Mouse (Mus musculus) intestine, embryonic 15.5 days (tissue): Measurements from ENCODE around the gene Prickle3. TPM values are rescaled to one million over a fixed set of nuclear protein-coding genes. Genes with fewer than 3 reads are reported as not detected.
"Not testable (repeated sequence)": the region's sequence is repeated elsewhere in the genome, so short reads cannot be mapped to it uniquely, and the experiment has no call there.

ENCODE experiments used
- ATAC-seq: fragments of 200-750 bp; cut with Nextera tagmentation; 2 replicates; pipeline ENCODE4 v1.8.0; 2017; ENCODE audit warnings: moderate TSS enrichment, moderate library complexity
- H3K27ac ChIP-seq: fragments of 300-500 bp; sonication (generic); 2 replicates; pipeline ENCODE4 v1.5.1; 2015; ENCODE audit warnings: mild to moderate bottlenecking, inconsistent platforms
- H3K27me3 ChIP-seq: fragments of 300-500 bp; sonication (generic); replicated peaks from 2 replicates; pipeline ENCODE4 v1.6.1; 2015; ENCODE audit warnings: inconsistent platforms
- H3K36me3 ChIP-seq: fragments of 300-500 bp; sonication (generic); 2 replicates; pipeline ENCODE4 v1.6.1; 2015; ENCODE audit warnings: inconsistent platforms
- H3K4me1 ChIP-seq: fragments of 300-500 bp; sonication (generic); replicated peaks from 2 replicates; pipeline ENCODE4 v1.6.1; 2015; ENCODE audit warnings: inconsistent platforms
- H3K4me2 ChIP-seq: fragments of 300-500 bp; sonication (generic); replicated peaks from 2 replicates; pipeline ENCODE4 v1.6.1; 2015; ENCODE audit warnings: mild to moderate bottlenecking, inconsistent platforms
- H3K4me3 ChIP-seq: fragments of 300-500 bp; sonication (generic); replicated peaks from 2 replicates; pipeline ENCODE4 v1.5.1; 2015; ENCODE audit warnings: inconsistent platforms
- H3K9ac ChIP-seq: fragments of 300-500 bp; sonication (generic); 2 replicates; pipeline ENCODE4 v1.6.1; 2015; ENCODE audit warnings: inconsistent platforms
- H3K9me3 ChIP-seq: fragments of 300-500 bp; sonication (generic); 2 replicates; pipeline ENCODE4 v1.6.1; 2016; ENCODE audit warnings: inconsistent platforms
- whole genome bisulfite sequencing: fragments of 180-500 bp; shearing (Covaris S2); methylation state at CpG from one replicate; pipeline ENCODE4 v1.1.7; 2015; 5-methylcytosine and 5-hydroxymethylcytosine counted together
- polyA plus RNA-seq: library from polyadenylated mRNA; unstranded; fragments of >200 nt; fragmentation: Nextera tagmentation; extraction: Ambion mirVana; gene quantifications from 2 replicates; pipeline ENCODE4 v1.2.1, GENCODE M21; 2015

The Prickle3 gene
- polyA plus RNA-seq, 1 experiment from 2014 or later, result 6.8 TPM

GRCm38 (mm10) chrX:7674284-7675000 is 17.4 kb downstream of the Prickle3 start:
- Histone ChIP-seq H3K9me3 (no peaks in the 10 kb centered on the region), H3K4me1 (no peaks in the 10 kb centered on the region), H3K36me3 (no peaks in the 10 kb centered on the region), H3K4me3 (peak overlapping the region; percentile 28), H3K4me2 (peak overlapping the region; percentile 58), H3K9ac (peak overlapping the region; percentile 28), H3K27me3 (no peaks in the 10 kb centered on the region), H3K27ac (peak overlapping the region; percentile 66)
- ATAC-seq, result peak; percentile 37
- 27% methylated on average over 28 of the region's 28 CpGs for WGBS

DNA sequence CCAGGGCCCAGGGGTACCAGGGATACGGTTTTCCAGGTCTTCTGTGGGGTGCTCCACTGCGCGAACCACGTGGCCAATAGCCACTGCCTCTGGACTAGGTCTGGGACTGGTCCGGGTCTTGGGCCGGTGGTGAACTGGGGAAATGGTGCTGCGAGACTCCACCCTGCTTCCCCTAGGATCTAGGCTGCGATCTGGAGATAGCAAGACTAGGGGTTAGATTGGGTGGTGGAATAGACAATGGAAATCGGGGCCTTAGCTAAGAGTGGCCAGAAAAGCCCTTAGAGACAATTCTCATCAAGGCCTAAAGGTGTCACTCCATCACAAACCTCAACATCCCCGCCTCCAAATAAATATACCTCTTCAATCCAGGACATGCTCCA is 17.9 kb downstream of the Prickle3 start:
- ATAC-seq, result peak; percentile 1; the same call in 1 of the 2 replicates
- peak overlapping the region; percentile 58 for H3K4me2 ChIP-seq
- H3K36me3 ChIP-seq, result no peaks in the 10 kb centered on the region
- H3K27me3 ChIP-seq, result no peaks in the 10 kb centered on the region
- H3K4me1 ChIP-seq, result no peaks in the 10 kb centered on the region
- H3K9me3 ChIP-seq, result no peaks in the 10 kb centered on the region
- peak overlapping the region; percentile 28 for H3K9ac ChIP-seq
- WGBS, result 34% methylated on average over 10 of the region's 10 CpGs
- H3K4me3 ChIP-seq, result peak overlapping the region; percentile 28
- peak overlapping the region; percentile 66 for H3K27ac ChIP-seq

DNA sequence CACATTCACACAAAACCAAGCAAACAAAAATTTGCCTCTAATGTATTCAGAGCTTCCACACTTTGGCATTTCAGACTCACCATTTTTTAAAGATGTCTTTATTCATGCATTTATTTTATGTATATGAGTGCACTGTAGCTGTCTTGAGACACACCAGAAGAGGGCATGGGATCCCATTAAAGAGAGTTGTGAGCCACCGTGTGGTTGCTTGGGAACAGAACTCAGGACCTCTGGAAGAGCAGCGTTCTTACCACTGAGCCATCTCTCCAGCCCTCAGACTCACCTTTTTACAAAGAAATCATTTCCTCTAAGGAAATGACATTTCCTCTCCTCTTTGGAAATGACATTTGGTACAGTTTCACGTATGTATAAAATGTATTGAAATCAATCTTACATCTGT is 21.9 kb downstream of the Prickle3 start:
- Histone ChIP-seq H3K27me3 (no peaks in the 10 kb centered on the region), H3K4me2 (no peak overlapping the region), H3K27ac (no peak overlapping the region), H3K9me3 (no peaks in the 10 kb centered on the region), H3K9ac (no peak overlapping the region), H3K4me1 (no peaks in the 10 kb centered on the region), H3K4me3 (no peak overlapping the region), H3K36me3 (no peaks in the 10 kb centered on the region)
- WGBS, result 42% methylated on average over 3 of the region's 3 CpGs
- ATAC-seq, result no peak

- Histone ChIP-seq H3K9me3 (no peaks in the 10 kb centered on the region), H3K4me3 (peak overlapping the region; percentile 25), H3K27ac (no peak overlapping the region), H3K27me3 (no peaks in the 10 kb centered on the region), H3K9ac (0 out of 2 replicates have a peak overlapping the region, but pooled peaks have one; percentile 26), H3K4me2 (peak overlapping the region; percentile 64), H3K4me1 (no peaks in the 10 kb centered on the region), H3K36me3 (no peaks in the 10 kb centered on the region)
- WGBS, result 15% methylated on average over 27 of the region's 27 CpGs
- ATAC-seq, result peak; percentile 96
Observed at GRCm38 (mm10) chrX:7679405-7680056, 22.5 kb downstream of the Prickle3 start.

- no peaks in the 10 kb centered on the region for H3K36me3 ChIP-seq
- H3K4me2 ChIP-seq, result peak overlapping the region; percentile 64
- H3K4me1 ChIP-seq, result no peaks in the 10 kb centered on the region
- H3K4me3 ChIP-seq, result peak overlapping the region; percentile 25
- no peaks in the 10 kb centered on the region for H3K9me3 ChIP-seq
- H3K9ac ChIP-seq, result 0 out of 2 replicates have a peak overlapping the region, but pooled peaks have one; percentile 26
- H3K27me3 ChIP-seq, result no peaks in the 10 kb centered on the region
- WGBS, result 23% methylated on average over 12 of the region's 12 CpGs
- no peak for ATAC-seq
- H3K27ac ChIP-seq, result no peak overlapping the region
Observed at GRCm38 (mm10) chrX:7680057-7680412, 23.0 kb downstream of the Prickle3 start.

GRCm38 (mm10) chrX:7680864-7681263 is 23.8 kb downstream of the Prickle3 start, which contains the start of gene Magix:
TSS of gene Magix (minus strand) at chrX:7681251.
- WGBS, result 63% methylated on average over 14 of the region's 14 CpGs
- Histone ChIP-seq H3K27ac (no peak within 1 kb of the TSS), H3K4me3 (peak within 1 kb of the TSS; percentile 25), H3K9ac (0 out of 2 replicates have a peak within 1 kb of the TSS, but pooled peaks have one; percentile 26), H3K36me3 (no peaks in the 10 kb centered on the region), H3K4me2 (peak within 1 kb of the TSS; percentile 64), H3K9me3 (no peaks in the 10 kb centered on the region), H3K4me1 (no peaks in the 10 kb centered on the region), H3K27me3 (no peaks in the 10 kb centered on the region)
- ATAC-seq, result no peak

GRCm38 (mm10) chrX:7688321-7688720 is 31.3 kb downstream of the Prickle3 start:
- no peaks in the 10 kb centered on the region for H3K9me3 ChIP-seq
- no peak overlapping the region for H3K4me2 ChIP-seq
- no peaks in the 10 kb centered on the region for H3K36me3 ChIP-seq
- H3K27me3 ChIP-seq, result no peaks in the 10 kb centered on the region
- no peaks in the 10 kb centered on the region for H3K4me1 ChIP-seq
- no peak overlapping the region for H3K9ac ChIP-seq
- no peak overlapping the region for H3K27ac ChIP-seq
- no peak for ATAC-seq
- no peak overlapping the region for H3K4me3 ChIP-seq
- WGBS, result 98% methylated on average over 2 of the region's 2 CpGs

DNA sequence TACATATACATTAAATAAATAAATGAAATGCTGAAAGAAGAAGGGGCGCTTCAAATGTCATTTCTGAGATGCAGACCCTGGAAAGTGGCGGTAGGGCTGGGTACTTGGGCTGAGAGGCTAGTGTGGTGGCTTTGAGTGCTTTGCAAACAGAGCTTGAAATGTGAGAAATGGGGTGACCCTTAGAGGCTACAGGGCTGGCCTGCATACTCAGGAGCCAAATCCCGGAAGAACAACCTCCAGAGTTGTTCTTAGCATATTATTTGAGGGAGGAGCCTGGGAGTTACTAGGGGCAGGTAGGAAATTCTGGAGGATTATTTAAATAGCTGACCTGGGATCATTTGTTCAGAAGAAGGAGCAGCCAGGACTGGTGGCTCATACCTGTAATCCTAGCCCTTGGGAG is 33.4 kb downstream of the Prickle3 start:
- H3K4me1 ChIP-seq, result no peaks in the 10 kb centered on the region
- H3K4me2 ChIP-seq, result no peak overlapping the region
- no peaks in the 10 kb centered on the region for H3K9me3 ChIP-seq
- WGBS, result 55% methylated on average over 3 of the region's 3 CpGs
- no peak overlapping the region for H3K4me3 ChIP-seq
- no peak for ATAC-seq
- H3K27ac ChIP-seq, result no peak overlapping the region
- H3K9ac ChIP-seq, result no peak overlapping the region
- H3K36me3 ChIP-seq, result no peaks in the 10 kb centered on the region
- H3K27me3 ChIP-seq, result no peaks in the 10 kb centered on the region

- no peaks in the 10 kb centered on the region for H3K27me3 ChIP-seq
- no peak overlapping the region for H3K27ac ChIP-seq
- no peak overlapping the region for H3K4me3 ChIP-seq
- WGBS, result 37% methylated on average over 4 of the region's 4 CpGs
- H3K9ac ChIP-seq, result no peak overlapping the region
- no peak for ATAC-seq
- no peaks in the 10 kb centered on the region for H3K9me3 ChIP-seq
- no peaks in the 10 kb centered on the region for H3K4me1 ChIP-seq
- H3K36me3 ChIP-seq, result no peaks in the 10 kb centered on the region
- no peak overlapping the region for H3K4me2 ChIP-seq
Observed at GRCm38 (mm10) chrX:7692862-7693261, 35.8 kb downstream of the Prickle3 start.

GRCm38 (mm10) chrX:7696520-7696919 is 39.5 kb downstream of the Prickle3 start:
- WGBS, result 38% methylated on average over 6 of the region's 6 CpGs
- Histone ChIP-seq H3K27me3 (no peaks in the 10 kb centered on the region), H3K4me2 (peak overlapping the region; percentile 39), H3K36me3 (no peaks in the 10 kb centered on the region), H3K4me3 (peak overlapping the region; percentile 52; the same call in 1 of the 2 replicates), H3K9ac (no peak overlapping the region), H3K4me1 (no peaks in the 10 kb centered on the region), H3K27ac (no peak overlapping the region), H3K9me3 (no peaks in the 10 kb centered on the region)
- peak; percentile 46 for ATAC-seq

DNA sequence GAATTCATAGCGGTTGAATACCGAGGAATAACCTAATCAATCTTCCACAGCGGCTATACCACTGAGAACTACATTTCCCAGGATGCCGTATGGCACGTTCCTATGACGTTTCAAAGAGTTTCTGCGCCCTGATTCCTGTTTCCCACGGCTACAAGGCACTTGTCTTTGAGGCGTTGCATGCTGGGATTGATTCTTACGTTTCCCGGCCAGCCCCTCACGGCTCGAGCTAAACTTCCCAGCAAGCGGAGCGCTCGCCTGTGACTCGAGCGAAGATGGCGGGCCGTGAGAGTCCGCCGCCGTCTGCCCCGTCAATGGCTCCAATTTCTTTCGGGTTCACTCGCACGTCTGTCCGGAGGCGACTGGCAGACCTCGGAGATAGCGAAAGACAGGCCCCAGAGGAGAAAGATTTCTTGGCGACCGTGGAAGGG is 39.9 kb downstream of the Prickle3 start, which contains the start of gene Gpkow:
Gpkow (plus strand) TSS at position 178 of the 428 bp plus-strand sequence.
- Histone ChIP-seq H3K4me3 (peak within 1 kb of the TSS; percentile 52), H3K27ac (0 out of 2 replicates have a peak within 1 kb of the TSS, but pooled peaks have one; percentile 22), H3K27me3 (no peaks in the 10 kb centered on the region), H3K9me3 (no peaks in the 10 kb centered on the region), H3K9ac (peak within 1 kb of the TSS; percentile 50), H3K4me1 (no peaks in the 10 kb centered on the region), H3K36me3 (no peaks in the 10 kb centered on the region), H3K4me2 (peak within 1 kb of the TSS; percentile 53)
- WGBS, result 14% methylated on average over 33 of the region's 33 CpGs
- peak; percentile 96 for ATAC-seq

- H3K4me2 ChIP-seq, result peak overlapping the region; percentile 41
- not testable (repeated sequence) for H3K36me3 ChIP-seq, ATAC-seq, H3K9me3 ChIP-seq, H3K27me3 ChIP-seq, H3K4me1 ChIP-seq, H3K27ac ChIP-seq
- WGBS, result 21% methylated on average over 6 of the region's 12 CpGs
- H3K9ac ChIP-seq, result 0 out of 2 replicates have a peak overlapping the region, but pooled peaks have one; percentile 20
- H3K4me3 ChIP-seq, result peak overlapping the region; percentile 30
Observed at GRCm38 (mm10) chrX:7713764-7714134, 56.7 kb downstream of the Prickle3 start.
